Mouse (Mus musculus): ENCODE data around the gene Olfr648.

DNA sequence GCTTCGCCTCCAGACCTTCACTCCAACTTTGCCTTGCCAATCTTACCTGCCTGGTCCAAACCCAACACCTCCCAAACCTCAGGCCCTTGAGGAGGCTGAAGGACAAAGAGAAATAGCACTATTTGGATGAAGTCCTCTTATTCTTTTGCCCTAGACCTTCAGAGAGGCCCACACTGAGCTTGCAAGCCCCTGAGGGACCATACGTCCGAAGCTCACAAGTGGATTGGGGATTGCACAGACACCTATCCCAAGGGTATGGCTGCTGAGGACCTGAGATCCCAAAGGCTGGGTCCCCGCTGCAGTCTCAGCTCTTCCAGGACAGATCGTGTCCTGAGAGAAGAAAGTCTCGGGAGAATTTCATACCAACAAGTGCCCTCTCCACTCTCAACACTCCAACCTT, 12.7 kb upstream of the Olfr648 start, which contains the start of gene Olfr649:
- TF ChIP-seq CTCF (conservative IDR thresholded peaks at IDR 0.05; ENCODE audit: insufficient read depth, insufficient read length, low read depth, low read length) (no peak), POLR2A (IDR thresholded peaks at IDR 0.05; ENCODE audit: low read depth, low read length) (no peak)

Measured in kidney, adult 2 months (tissue).